Mouse (Mus musculus) liver, embryonic 15.5 days (tissue): ENCODE results near the gene Dcp1a. TPM values are rescaled to one million over a fixed set of nuclear protein-coding genes. Genes with fewer than 3 reads are reported as not detected.
"Not testable (repeated sequence)": the region's sequence is repeated elsewhere in the genome, so short reads cannot be mapped to it uniquely, and the experiment has no call there.

Source experiments
- ATAC-seq: fragments of 200-750 bp; cut with Nextera tagmentation; 2 replicates; pipeline ENCODE4 v1.8.0; 2017; ENCODE audit warnings: moderate number of reproducible peaks, mild to moderate bottlenecking, moderate library complexity; ENCODE audit not compliant: insufficient read depth
- H3K27ac ChIP-seq: fragments of 300-500 bp; sonication (generic); replicated peaks from 2 replicates; pipeline ENCODE4 v1.5.1; 2015; ENCODE audit warnings: mild to moderate bottlenecking, inconsistent platforms
- H3K27me3 ChIP-seq: fragments of 300-500 bp; sonication (generic); 2 replicates; pipeline ENCODE4 v1.6.1; 2015; ENCODE audit warnings: mild to moderate bottlenecking, inconsistent platforms
- H3K36me3 ChIP-seq: fragments of 300-500 bp; sonication (generic); replicated peaks from 2 replicates; pipeline ENCODE4 v1.6.1; 2015; ENCODE audit warnings: moderate library complexity, mild to moderate bottlenecking, inconsistent platforms
- H3K4me1 ChIP-seq: fragments of 300-500 bp; sonication (generic); replicated peaks from 2 replicates; pipeline ENCODE4 v1.6.1; 2015; ENCODE audit warnings: inconsistent platforms
- H3K4me2 ChIP-seq: fragments of 300-500 bp; sonication (generic); 2 replicates; pipeline ENCODE4 v1.6.1; 2015; ENCODE audit warnings: moderate library complexity, mild to moderate bottlenecking, inconsistent platforms
- H3K4me3 ChIP-seq: fragments of 300-500 bp; sonication (generic); replicated peaks from 2 replicates; pipeline ENCODE4 v1.5.1; 2015; ENCODE audit warnings: mild to moderate bottlenecking, inconsistent platforms
- H3K9ac ChIP-seq: fragments of 300-500 bp; sonication (generic); 2 replicates; pipeline ENCODE4 v1.6.1; 2015; ENCODE audit warnings: moderate library complexity, mild to moderate bottlenecking, inconsistent platforms
- H3K9me3 ChIP-seq: fragments of 300-500 bp; sonication (generic); replicated peaks from 2 replicates; pipeline ENCODE4 v1.6.1; 2016; ENCODE audit warnings: inconsistent platforms
- WGBS: fragments of 180-500 bp; shearing (Covaris S2); methylation state at CpG from one replicate; pipeline ENCODE4 v1.1.7; 2015; ENCODE audit warnings: mixed read lengths; ENCODE audit not compliant: insufficient replicate concordance; 5-methylcytosine and 5-hydroxymethylcytosine counted together
- polyA plus RNA-seq: library from polyadenylated mRNA; unstranded; fragments of >200 nt; fragmentation: Nextera tagmentation; extraction: Ambion mirVana; gene quantifications from 2 replicates; pipeline ENCODE4 v1.2.1, GENCODE M21; 2015

Dcp1a gene
- polyA plus RNA-seq, 1 experiment from 2014 or later: 7.7 TPM

DNA sequence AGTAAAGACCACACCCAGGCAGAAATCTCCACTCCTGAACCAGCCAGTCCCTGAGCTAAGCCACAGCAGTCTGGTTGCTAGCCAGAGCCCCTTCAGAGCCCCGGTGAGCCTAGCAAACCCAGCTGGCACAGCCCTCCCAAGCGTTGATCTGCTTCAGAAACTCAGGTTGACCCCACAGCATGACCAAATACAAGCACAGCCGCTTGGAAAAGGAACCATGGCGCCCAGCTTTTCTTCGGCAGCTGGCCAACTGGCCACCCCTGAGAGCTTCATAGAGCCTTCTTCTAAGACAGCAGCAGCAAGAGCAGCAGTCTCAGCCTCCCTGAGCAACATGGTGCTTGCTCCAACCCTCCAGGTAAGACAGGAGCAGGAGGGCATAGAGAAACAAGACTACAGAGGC, 40.0 kb downstream of the Dcp1a start:
- Histone ChIP-seq H3K4me1 (peaks cover 10% of the 10 kb centered on the region), H3K36me3 (peaks cover 87% of the 10 kb centered on the region), H3K27ac (no peak overlapping the region), H3K4me3 (no peak overlapping the region), H3K9me3 (no peaks in the 10 kb centered on the region), H3K9ac (no peak overlapping the region), H3K4me2 (no peak overlapping the region), H3K27me3 (no peaks in the 10 kb centered on the region)
- ATAC-seq: no peak
- WGBS: 72% methylated on average over 5 of the region's 5 CpGs

DNA sequence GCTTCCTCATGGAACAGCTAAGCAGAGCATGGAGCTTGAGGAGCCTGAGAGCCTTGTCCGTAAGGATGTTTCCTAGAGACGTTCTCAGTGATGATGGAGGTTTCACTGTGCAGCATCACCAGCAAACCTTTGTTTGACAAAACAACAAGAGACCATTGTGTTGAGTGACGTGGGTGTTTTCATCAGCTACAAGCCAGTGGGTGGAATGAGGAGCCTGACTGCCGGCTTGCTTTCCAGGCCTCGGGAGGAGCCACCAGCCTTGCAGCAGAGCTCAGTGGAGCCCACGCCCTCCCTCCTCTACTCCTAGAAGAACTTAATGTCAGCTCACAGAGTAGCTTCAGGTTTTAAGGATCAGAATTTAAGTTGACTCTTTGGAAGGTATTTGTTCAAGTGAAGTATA, 44.0 kb downstream of the Dcp1a start:
- 77% methylated on average over 6 of the region's 6 CpGs for WGBS
- Histone ChIP-seq H3K27me3 (no peaks in the 10 kb centered on the region), H3K4me2 (no peak overlapping the region), H3K27ac (no peak overlapping the region), H3K9me3 (no peaks in the 10 kb centered on the region), H3K36me3 (peaks cover 88% of the 10 kb centered on the region), H3K4me3 (no peak overlapping the region), H3K9ac (no peak overlapping the region), H3K4me1 (no peaks in the 10 kb centered on the region)
- ATAC-seq: no peak

DNA sequence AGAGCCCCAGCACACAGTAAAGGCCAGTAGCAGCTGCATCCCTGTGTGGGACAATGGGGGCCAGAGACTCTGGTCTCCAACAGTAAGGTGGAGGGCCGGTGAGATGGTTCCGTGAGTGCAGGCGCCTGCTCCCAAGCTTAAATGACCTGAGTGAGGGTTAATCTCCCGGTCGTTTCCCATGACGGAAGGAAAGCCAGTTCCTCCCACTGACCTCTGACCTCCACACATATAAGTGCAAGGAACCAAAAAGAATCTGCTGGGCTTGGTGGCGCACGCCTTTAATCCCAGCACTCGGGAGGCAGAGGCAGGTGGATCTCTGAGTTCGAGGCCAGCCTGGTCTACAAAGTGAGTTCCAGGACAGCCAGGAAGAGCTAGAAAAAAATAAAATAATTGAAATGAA, 49.1 kb downstream of the Dcp1a start:
- Histone ChIP-seq H3K27me3 (no peaks in the 10 kb centered on the region), H3K9me3 (no peaks in the 10 kb centered on the region), H3K4me3 (no peak overlapping the region), H3K36me3 (peaks cover 38% of the 10 kb centered on the region), H3K9ac (no peak overlapping the region), H3K4me2 (no peak overlapping the region), H3K27ac (no peak overlapping the region), H3K4me1 (no peaks in the 10 kb centered on the region)
- 88% methylated on average over 10 of the region's 10 CpGs for WGBS
- ATAC-seq: no peak

DNA sequence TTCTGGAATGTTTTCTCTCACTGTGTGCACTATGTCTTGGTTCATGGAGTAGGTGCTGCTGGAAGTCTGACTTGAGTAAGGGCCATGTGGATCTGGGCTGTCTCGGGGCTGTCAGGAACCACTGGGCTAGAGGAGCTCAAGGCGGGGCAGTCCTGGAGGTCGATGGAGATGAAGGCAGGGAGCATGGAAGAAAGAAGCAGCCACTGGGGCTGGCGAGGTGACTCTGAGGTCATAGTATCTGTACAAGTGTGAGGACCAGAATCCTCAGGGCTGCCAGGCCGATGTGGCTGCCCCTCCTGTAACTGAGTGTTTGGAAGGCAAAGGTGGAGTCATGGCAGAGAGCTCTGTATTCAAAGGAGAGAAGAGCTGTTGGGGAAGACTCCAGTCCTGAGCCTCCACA, 49.6 kb downstream of the Dcp1a start:
- Histone ChIP-seq H3K4me2 (no peak overlapping the region), H3K27ac (no peak overlapping the region), H3K4me1 (no peaks in the 10 kb centered on the region), H3K27me3 (no peaks in the 10 kb centered on the region), H3K9me3 (no peaks in the 10 kb centered on the region), H3K4me3 (no peak overlapping the region), H3K9ac (no peak overlapping the region), H3K36me3 (peaks cover 32% of the 10 kb centered on the region)
- ATAC-seq: no peak
- 60% methylated on average over 5 of the region's 5 CpGs for WGBS

DNA sequence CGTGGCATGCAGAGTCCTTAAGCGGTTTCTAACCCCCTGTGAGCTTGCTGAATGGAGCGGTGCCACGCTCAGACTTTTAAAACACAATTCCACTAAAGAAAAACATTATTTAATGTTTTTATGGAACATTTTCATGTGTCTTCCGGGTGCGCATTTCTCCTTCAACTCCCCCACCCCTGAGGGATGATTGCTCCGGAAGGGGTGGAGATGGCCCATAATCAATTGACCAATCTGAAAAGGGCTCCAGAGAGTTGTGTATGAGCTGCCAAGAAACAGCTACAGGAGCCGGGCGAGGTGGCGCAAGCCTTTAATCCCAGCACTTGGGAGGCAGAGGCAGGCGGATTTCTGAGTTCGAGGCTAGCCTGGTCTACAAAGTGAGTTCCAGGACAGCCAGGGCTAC, 50.1 kb downstream of the Dcp1a start:
- H3K4me3 ChIP-seq: no peak overlapping the region
- H3K36me3 ChIP-seq: peaks cover 29% of the 10 kb centered on the region
- no peak for ATAC-seq
- no peaks in the 10 kb centered on the region for H3K27me3 ChIP-seq
- no peak overlapping the region for H3K9ac ChIP-seq
- H3K9me3 ChIP-seq: no peaks in the 10 kb centered on the region
- H3K27ac ChIP-seq: no peak overlapping the region
- H3K4me2 ChIP-seq: no peak overlapping the region
- WGBS: 88% methylated on average over 12 of the region's 12 CpGs
- no peaks in the 10 kb centered on the region for H3K4me1 ChIP-seq

DNA sequence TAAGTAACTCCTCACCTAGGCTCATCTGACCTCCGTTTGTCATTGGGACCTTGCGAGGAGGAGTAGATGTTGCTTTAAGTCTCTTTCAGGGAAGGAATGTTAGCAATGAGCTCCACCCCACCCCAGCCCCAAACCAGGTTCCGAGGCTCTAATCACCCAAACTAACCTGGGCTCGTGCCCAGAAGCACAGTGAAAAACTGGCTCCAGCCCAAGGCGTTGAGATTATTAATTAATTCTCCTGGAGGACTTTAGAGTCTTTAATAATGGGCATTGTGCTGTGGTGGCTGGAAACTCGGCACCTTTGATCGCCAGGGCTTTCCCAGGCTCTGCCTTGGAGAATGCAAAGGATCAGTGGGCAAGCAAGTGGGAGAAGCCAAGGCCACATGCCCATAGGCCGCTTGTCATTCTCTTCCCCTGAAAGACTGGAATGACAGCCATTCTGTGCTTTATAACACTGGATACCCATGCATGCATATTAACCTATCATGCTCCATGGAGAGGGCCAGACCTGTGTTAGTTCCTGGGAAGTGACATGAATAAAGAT, 51.5 kb downstream of the Dcp1a start:
- no peaks in the 10 kb centered on the region for H3K27me3 ChIP-seq
- no peak overlapping the region for H3K27ac ChIP-seq
- no peak overlapping the region for H3K9ac ChIP-seq
- no peaks in the 10 kb centered on the region for H3K4me1 ChIP-seq
- ATAC-seq: no peak
- peaks cover 16% of the 10 kb centered on the region for H3K36me3 ChIP-seq
- no peak overlapping the region for H3K4me2 ChIP-seq
- no peak overlapping the region for H3K4me3 ChIP-seq
- no peaks in the 10 kb centered on the region for H3K9me3 ChIP-seq
- 69% methylated on average over 8 of the region's 8 CpGs for WGBS

DNA sequence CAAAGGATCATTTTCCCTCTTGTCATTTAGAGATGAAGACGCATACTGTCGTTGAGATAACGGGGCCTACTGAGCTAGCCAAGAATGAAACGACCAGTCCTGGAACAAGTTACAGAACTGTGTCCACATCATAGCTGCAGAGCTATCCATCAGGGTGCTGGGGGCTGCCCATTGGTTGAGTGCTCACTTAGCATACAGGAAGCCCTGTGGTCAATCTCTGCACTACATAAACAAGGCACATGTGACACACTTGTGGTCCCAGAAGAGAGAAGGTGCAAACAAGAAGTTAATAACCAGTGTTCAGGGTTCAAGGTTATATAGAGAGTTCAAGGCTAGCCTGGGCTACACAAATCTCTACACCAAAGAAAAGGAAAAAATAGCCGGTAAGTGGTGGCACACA, 52.1 kb downstream of the Dcp1a start:
- Histone ChIP-seq H3K4me3 (no peak overlapping the region), H3K9me3 (no peaks in the 10 kb centered on the region), H3K36me3 (peaks cover 11% of the 10 kb centered on the region), H3K4me2 (no peak overlapping the region), H3K4me1 (no peaks in the 10 kb centered on the region), H3K27me3 (no peaks in the 10 kb centered on the region), H3K9ac (no peak overlapping the region), H3K27ac (no peak overlapping the region)
- WGBS: 65% methylated on average over 5 of the region's 5 CpGs
- no peak for ATAC-seq

DNA sequence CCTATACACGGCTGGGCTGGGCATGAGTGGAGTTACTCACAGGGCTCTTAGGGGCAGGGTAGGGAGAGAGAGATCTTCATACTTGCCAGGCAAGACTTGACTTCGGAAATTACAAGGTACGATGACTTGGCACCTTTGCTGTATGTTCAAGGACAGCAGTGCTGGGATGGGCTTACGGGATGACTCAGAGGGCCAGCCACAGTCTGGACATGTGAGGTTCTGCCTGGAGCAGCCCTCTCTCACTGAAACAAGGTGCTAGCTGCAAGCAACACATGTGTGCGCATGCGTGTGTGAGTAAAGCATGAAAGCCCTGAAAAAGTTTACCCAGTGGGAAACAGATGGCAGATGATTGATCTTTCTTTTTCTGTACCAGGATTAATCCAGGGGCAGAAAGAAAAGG, 52.6 kb downstream of the Dcp1a start:
- Histone ChIP-seq H3K27me3 (no peaks in the 10 kb centered on the region), H3K27ac (no peak overlapping the region), H3K9ac (no peak overlapping the region), H3K4me2 (no peak overlapping the region), H3K36me3 (peaks cover 8% of the 10 kb centered on the region; the same call in 1 of the 2 replicates), H3K9me3 (no peaks in the 10 kb centered on the region), H3K4me1 (no peaks in the 10 kb centered on the region), H3K4me3 (no peak overlapping the region)
- no peak for ATAC-seq
- 84% methylated on average over 6 of the region's 6 CpGs for WGBS

DNA sequence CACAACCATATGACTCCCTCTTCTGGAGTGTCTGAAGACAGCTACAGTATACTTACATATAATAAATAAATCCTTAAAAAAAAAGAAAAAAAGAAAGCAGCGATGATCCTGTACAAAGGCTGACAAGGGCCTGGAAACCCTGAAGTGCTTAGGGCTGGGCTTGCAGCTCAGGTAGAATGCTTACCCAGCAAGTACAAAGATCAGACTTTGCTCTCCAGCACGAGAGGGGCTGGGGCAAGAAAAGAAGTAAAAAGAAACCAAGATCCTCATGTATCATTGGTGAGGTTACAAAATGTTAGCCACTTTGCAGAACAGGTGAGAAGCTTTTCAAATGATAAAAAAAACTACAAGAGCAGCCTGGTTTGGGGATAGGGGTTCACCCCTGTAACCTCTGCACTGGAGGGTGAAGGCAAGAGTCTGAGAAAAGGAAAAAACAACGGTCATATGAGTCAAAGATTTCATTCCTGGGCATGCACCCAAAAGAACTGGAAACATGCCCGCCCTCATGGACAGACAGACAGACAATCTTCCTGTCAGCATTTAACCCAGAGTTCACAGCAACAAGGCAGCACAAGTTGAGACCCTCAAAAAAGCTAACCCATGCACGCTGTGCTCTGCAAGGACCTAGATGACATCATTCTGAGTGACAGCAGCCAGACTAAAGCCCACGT, 54.6 kb downstream of the Dcp1a start:
- Histone ChIP-seq H3K4me3 (no peak overlapping the region), H3K4me2 (no peak overlapping the region), H3K9me3 (no peaks in the 10 kb centered on the region), H3K9ac (no peak overlapping the region), H3K27me3 (no peaks in the 10 kb centered on the region), H3K36me3 (no peaks in the 10 kb centered on the region), H3K27ac (no peak overlapping the region), H3K4me1 (no peaks in the 10 kb centered on the region)
- 69% methylated on average over 6 of the region's 6 CpGs for WGBS
- no peak for ATAC-seq

DNA sequence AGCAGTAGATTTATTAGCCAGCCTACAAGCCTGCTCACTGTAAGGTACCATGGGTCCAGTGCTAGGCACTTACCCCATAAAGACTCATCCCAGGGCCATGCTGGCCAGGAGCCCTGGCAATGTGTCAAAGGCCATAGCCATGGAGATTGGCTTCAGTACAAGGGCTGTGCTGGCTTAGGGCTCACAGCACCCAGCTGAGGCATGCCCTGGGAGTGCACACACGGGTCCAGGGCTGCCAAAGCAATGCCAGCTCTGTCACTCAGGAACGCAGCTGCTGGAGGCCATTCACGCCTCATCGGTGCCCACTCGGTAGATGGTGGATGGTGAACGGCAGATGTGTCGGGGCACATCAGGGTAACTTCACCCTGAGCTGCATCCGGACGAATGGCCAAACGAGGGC, 62.2 kb downstream of the Dcp1a start:
- no peaks in the 10 kb centered on the region for H3K36me3 ChIP-seq
- H3K9me3 ChIP-seq: no peaks in the 10 kb centered on the region
- H3K27ac ChIP-seq: no peak overlapping the region
- H3K4me3 ChIP-seq: no peak overlapping the region
- no peak for ATAC-seq
- 0 out of 2 replicates have a peak, but pooled peaks cover 4% of the 10 kb centered on the region for H3K4me1 ChIP-seq
- no peak overlapping the region for H3K4me2 ChIP-seq
- H3K9ac ChIP-seq: no peak overlapping the region
- no peaks in the 10 kb centered on the region for H3K27me3 ChIP-seq
- 75% methylated on average over 10 of the region's 10 CpGs for WGBS

DNA sequence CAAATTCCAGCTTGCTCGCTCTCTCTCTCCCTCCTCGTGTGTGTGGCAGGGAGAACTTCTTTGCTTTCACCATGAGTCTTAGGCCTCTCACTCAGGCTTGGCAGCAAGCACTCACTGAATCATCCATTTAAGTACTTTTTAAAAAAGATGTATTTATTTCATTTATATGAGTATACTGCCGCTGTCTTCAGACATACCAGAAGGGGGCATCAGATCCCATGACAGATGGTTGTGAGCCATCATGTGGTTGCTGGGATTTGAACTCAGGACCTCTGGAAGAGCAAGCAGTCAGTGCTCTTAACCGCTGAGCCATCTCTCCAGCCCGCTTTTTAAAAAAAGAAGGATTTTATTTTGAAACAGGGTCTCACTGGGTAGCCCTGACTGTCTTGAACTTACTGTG, 64.0 kb downstream of the Dcp1a start:
- H3K27ac ChIP-seq, H3K9me3 ChIP-seq, H3K9ac ChIP-seq, ATAC-seq, H3K4me2 ChIP-seq, H3K4me3 ChIP-seq, H3K27me3 ChIP-seq, H3K36me3 ChIP-seq: not testable (repeated sequence)
- 78% methylated on average over 5 of the region's 5 CpGs for WGBS
- peaks cover 10% of the 10 kb centered on the region for H3K4me1 ChIP-seq
